Mouse (Mus musculus) ES-Bruce4 (cell line): Measurements from ENCODE around the gene Ptpn13.

Source experiments
- CTCF ChIP-seq: IDR thresholded peaks from one replicate; pipeline ENCODE4 v1.8.1; 2011; ENCODE audit warnings: low read depth, low read length
- EP300 ChIP-seq: IDR thresholded peaks from 2 replicates; pipeline ENCODE4 v1.6.1; 2011; ENCODE audit warnings: low read depth, low read length; ENCODE audit not compliant: insufficient read depth
- POLR2A ChIP-seq: IDR thresholded peaks from one replicate; pipeline ENCODE4 v1.8.1; 2011; ENCODE audit warnings: low read length; ENCODE audit not compliant: insufficient read depth

DNA sequence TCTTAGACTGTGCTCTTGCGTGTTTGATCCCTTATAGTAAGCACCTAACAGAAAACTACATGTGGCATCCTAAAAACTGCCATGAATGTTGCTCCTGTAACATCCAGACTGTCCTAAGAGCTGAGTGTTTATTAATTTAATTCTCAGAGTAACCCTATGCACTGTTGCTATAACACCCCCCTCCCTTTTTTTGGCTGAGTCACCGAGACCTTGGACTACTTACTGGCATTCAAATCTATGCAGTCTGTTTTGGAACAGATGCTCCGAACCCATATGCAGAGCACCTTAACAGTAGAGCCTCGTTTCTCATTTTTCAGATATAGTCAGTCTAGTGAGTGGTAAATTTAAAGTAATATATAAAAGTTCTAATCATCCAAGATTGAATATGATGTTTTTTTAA lies 90.9 kb downstream of the Ptpn13 start:
- no peak for TF ChIP-seq CTCF
- no peak for TF ChIP-seq POLR2A
- no peak for TF ChIP-seq EP300
